Mouse (Mus musculus) lung, postnatal 14 days (tissue): ENCODE measurements around the gene Cnih2.
A peak's percentile ranks its signal among the peaks of the same experiment; 100 is the strongest.
"Not testable (repeated sequence)": the region's sequence is repeated elsewhere in the genome, so short reads cannot be mapped to it uniquely, and the experiment has no call there.

Source experiments
- DNase-seq: peaks from one replicate; pipeline ENCODE4 v3.0.0; 2021

Cnih2 gene

GRCm38 (mm10) chr19:5093481-5094242 lies 4.7 kb downstream of the Cnih2 start:
- DNase-seq: no peak

DNA sequence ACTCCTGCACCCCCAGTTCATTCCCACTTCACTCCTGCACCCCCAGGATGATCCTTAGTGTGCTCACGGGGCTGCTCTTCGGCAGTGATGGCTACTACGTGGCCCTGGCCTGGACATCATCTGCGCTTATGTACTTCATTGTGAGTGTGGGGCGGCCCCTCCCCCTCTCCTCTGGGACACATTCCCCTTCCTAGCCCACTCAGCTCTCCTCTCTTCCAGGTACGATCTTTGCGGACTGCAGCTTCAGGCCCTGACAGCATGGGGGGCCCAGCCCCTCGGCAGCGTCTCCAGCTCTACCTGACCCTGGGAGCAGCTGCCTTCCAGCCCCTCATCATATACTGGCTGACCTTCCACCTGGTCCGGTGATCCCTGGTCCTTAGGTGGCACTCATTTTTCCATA lies 6.2 kb downstream of the Cnih2 start:
- DNase-seq: no peak

DNA sequence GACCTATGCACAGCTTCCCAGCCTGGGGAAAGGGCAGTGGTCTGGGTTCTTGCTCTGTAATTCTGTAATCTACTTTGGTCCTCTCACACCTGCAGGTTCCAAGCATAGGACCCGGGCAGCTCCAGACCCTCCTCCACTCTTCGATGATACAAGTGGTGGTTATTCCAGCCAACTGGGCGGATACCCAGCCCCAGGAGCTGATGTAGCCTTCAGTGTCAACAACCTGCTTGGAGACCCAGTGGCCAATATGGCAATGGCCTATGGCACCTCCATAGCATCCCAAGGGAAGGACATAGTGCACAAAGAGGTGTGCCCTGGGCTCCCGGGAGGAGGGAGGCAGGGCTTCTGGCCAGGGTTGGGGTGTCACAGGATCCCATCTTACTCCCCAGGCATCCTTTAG lies 9.0 kb downstream of the Cnih2 start:
- no peak for DNase-seq

- DNase-seq: peak; percentile 96
Observed at GRCm38 (mm10) chr19:5087884-5088728, 10.2 kb downstream of the Cnih2 start, which contains the start of gene Yif1a. Gene Yif1a, plus strand, starts transcription at chr19:5088538.

DNA sequence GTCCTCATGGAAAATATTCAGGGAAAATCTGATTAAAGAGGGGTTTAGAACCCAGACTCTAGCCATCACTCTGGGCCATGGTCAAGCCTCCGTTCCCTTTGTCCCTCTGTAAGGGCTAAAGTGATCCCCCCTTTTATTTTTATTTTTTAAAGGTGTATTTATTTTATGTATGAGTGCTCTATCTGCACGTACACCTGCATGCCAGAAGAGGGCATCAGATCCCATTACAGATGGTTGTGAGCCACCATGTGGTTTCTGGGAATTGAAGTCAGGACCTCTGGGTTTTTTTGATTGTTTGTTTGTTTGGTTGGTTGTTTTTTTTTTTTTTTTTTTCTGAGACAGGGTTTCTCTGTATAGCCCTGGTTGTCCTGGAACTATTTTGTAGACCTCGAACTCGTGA lies 11.8 kb downstream of the Cnih2 start:
- DNase-seq: not testable (repeated sequence)

- no peak for DNase-seq
Observed at GRCm38 (mm10) chr19:5085145-5085863, 13.0 kb downstream of the Cnih2 start, which contains the start of gene Tmem151a. Gene Tmem151a, minus strand, starts transcription at chr19:5085531.

DNA sequence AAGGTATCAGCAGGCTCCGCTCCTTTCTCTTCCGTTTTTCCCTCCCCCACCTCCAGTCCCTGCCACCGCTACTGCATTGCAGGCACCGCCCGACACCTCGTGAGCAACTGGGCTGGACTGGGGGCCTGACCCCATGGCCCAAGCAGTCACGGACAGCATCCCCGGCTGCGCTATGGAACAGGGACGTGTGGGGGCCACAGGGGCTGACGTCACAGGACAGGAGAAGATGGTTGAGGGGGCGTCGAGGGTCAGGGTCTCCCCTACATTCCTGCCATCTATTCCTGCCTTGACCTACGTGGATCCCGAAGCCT lies 13.5 kb downstream of the Cnih2 start:
- no peak for DNase-seq

DNA sequence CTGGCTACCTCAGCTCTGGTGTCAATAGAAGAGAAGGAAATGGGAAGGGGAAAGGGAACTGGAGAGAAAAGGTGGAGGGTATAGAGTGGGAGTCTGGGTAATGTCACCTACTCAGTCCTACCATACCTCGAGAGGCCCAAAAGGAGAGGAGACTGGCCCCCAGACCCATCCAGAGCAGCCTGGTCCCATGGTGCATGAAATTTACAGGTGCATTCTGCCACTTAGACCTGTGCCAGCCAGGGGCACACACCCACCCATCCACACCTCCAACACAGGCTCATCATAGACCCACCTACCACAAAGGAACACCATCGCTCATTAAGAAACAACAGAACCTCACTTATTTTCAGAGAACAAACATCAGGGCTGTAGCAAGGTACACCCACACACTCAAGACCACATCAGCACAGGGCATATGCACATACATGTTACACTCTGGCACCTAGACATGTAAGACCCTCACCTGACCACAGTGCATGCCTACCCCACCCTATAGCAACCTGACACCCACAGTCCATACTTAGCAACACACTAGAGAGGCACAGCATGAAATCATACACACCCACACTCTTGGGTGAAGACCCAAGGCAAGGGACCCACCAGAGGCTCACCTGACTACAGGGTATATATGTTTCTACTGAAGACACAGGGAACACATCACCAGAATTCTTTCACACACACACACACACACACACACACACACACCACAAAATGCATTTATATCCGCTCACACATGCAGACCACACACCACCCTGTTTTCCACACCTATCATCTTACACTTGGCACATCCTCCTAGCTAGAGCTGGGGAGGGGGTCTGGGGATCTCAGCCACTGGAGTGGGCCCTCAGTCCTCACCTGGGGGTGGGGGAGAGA lies 14.1 kb downstream of the Cnih2 start:
- no peak for DNase-seq

DNA sequence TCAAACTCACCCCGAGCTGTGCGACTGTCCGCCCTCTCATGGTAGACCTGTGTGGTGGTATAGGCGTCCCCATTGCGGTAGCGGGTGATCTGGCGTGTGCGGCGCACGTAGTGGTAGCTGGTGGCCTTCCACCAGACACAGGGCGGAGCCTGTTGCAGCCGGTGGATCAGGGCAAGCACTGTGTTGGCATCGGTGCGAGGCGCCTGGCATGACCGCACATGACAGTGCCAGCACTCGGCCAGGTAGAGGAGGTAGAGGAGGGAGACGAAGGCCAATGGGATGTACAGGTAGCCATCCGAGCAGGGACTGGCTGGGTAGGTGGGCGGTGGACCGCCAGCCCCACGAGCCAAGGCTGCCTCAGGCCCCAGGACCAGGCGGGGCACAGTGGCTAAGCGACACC lies 15.7 kb downstream of the Cnih2 start:
- no peak for DNase-seq

GRCm38 (mm10) chr19:5082005-5082404 lies 16.3 kb downstream of the Cnih2 start:
- DNase-seq: no peak

- DNase-seq: no peak
Observed at GRCm38 (mm10) chr19:5079279-5079678, 19.0 kb downstream of the Cnih2 start.

- DNase-seq: no peak
Observed at GRCm38 (mm10) chr19:5073518-5073917, 24.8 kb downstream of the Cnih2 start.

DNA sequence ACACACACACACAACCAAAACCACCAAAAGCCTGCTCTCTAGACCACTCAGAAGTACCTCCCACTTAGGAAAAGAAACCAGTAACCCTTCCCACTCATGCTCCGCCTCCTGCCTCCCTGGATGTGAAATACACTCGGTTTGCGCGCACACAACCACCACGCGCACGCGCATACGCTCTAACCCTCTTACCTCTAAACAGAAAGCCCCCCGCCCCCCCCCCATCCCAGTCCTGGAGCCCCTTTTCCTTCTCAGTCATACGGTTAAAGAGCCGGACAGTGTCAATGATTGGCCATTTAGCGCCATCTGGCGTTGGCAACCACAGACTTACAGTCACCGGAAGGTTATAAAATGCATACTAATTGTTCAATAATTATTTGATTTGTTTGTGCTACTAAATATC lies 25.3 kb downstream of the Cnih2 start:
- peak; percentile 77 for DNase-seq

DNA sequence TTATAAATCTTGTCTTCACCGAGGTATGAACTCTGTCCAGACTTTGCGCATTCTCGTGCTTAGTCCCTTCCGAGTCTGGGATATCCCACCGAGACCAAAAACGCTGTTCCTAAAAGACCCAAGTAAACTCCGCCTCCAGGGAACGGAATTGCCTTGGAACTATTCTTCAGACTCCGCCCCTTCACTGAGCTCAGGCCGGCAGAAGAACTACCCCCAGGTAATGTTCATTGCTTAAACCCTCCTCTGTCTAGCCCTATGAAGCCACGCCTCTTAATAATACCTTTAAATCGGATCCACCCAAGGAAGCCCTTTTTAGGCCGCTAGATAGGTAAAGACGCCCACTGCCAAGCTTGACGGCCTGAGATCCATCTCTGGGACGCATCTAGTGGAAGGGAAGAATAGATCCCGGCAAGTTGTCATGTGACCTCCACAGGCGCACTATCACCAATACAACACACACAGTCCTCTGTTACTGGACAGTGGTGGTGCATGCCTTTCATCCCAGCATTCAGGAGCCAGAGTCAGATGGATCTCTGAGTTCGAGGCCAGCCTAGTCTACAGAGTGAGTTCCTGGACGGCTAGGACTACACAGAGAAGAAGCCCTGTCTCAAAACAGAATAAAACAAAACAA lies 25.8 kb downstream of the Cnih2 start:
- no peak for DNase-seq

DNA sequence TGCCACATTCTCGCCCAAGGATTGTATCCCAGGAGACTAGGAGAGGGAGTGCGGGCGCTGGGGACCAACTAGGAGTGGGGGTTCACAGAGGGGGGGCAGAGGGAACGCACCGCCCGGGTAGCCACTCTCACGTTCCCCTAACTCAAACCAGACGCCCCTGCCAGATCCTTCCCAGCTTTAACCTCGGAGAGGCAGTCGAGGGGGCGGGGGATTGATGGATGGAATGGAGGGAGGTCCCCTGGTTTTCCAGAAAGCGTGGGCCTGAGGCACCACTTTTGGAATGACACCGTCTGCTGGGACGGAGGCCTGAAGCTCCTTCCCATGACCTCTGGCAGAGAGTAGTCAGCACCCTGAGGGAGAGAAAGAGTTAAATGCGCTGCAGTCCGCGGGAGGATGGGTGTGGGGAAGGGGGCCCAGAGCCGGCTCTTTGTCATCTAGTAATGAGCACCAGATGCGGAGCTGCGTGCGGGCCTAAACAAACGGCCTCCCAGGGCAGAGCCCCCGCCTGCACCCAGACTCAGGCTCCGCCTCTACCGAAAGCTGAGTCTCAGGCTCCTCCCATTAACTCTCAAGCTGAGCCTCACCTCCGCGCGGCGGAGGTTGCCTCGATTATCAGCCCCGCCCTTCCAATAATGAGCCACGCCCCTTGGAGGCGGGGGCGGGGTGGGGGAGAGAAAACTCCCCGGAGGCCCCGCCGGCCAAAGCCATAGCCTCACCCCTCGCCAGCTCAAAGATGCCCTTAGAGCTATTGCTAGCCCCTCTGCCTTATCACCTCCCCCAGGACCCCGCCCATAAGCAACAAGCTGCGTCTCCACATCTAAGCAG lies 26.6 kb downstream of the Cnih2 start:
- peak; percentile 80 for DNase-seq

- no peak for DNase-seq
Observed at GRCm38 (mm10) chr19:5071077-5071476, 27.2 kb downstream of the Cnih2 start.

GRCm38 (mm10) chr19:5069978-5070377 lies 28.3 kb downstream of the Cnih2 start:
- DNase-seq: no peak

DNA sequence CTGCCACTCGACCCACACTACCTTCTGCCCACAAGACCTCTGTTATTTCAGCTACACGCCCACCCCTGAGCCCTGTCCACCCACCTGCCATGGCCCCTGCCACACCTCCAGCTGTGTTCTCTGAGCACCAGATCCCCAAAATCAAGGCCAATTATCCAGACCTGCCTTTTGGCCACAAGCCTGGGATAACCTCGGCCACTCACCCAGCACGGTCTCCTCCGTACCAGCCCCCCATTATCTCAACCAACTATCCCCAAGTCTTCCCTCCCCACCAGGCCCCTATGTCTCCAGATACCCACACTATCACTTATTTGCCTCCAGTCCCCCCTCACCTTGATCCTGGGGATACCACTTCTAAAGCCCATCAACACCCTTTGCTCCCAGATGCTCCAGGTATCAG lies 28.8 kb downstream of the Cnih2 start:
- no peak for DNase-seq

GRCm38 (mm10) chr19:5068570-5069234 lies 29.6 kb downstream of the Cnih2 start:
- no peak for DNase-seq

DNA sequence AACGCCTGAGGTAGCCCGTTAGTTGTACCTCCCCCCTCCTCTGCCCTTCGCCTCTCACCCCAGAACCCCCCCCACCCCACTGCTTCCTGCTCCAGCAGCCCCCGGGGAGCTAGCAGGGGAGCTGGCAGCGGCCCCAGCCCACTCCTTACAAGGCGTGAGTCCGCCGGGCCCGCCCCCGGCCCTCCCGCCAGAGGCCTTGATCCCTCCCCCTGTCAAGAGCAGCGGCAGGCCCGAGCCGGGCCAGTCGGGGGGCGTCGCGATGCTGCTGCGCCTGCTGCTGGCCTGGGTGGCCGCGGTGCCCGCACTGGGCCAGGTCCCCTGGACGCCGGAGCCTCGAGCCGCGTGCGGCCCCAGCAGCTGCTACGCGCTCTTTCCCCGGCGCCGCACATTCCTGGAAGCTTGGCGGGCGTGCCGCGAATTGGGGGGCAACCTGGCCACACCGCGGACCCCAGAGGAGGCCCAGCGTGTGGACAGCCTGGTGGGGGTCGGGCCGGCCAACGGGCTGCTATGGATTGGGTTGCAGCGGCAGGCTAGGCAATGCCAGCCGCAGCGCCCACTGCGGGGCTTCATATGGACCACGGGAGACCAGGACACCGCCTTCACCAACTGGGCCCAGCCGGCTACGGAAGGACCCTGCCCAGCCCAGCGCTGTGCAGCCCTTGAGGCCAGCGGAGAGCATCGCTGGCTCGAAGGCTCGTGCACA lies 30.3 kb downstream of the Cnih2 start, which contains the start of gene Cd248:
Cd248 (plus strand) TSS at position 212 of the 703 bp plus-strand sequence.
- DNase-seq: peak; percentile 70
